Mouse (Mus musculus) central nervous system, embryonic 14 days (tissue): ENCODE results near the gene Mmab. TPM values are rescaled to one million over a fixed set of nuclear protein-coding genes. Genes with fewer than 3 reads are reported as not detected.

ENCODE experiments used
- polyA plus RNA-seq: library from polyadenylated mRNA; depleted of rRNA; stranded (reverse); fragments of >200 nt; gene quantifications from 2 replicates; pipeline ENCODE4 v1.2.3, GENCODE M21; 2012; rRNA removed

The Mmab gene
- polyA plus RNA-seq: 30.3 and 32.7 TPM in 2 replicates

GRCm38 (mm10) chr5:114443566-114444367, at the start of gene Mmab, which contains the start of gene Mvk:
TSS of gene Mmab (minus strand) at chr5:114444060.
TSS of gene Mvk (plus strand) at chr5:114444269.

Other genes starting within 250 kb of the Mmab start
- 0.91 and 1.2 TPM in 2 replicates for gene Foxn4, start 170.3 kb downstream of the Mmab start, polyA plus RNA-seq
- 0.50 and 0.93 TPM in 2 replicates for gene Myo1h, start 154.9 kb downstream of the Mmab start, polyA plus RNA-seq
- gene Kctd10, start 63.6 kb downstream of the Mmab start, polyA plus RNA-seq: 89.0 and 92.6 TPM in 2 replicates
- gene Ube3b, start 63.5 kb downstream of the Mmab start, polyA plus RNA-seq: 49.1 and 49.6 TPM in 2 replicates
- gene Mvk, start 209 bp upstream of the Mmab start, polyA plus RNA-seq: 52.2 and 53.9 TPM in 2 replicates
- 9.7 and 11.7 TPM in 2 replicates for gene Fam222a, start 124.0 kb upstream of the Mmab start, polyA plus RNA-seq
- 1.5 and 9.6 TPM in 2 replicates for gene Trpv4, start 214.4 kb upstream of the Mmab start, polyA plus RNA-seq
- gene Gltp, start 246.9 kb upstream of the Mmab start, polyA plus RNA-seq: 24.8 and 31.1 TPM in 2 replicates